Comparison of ENCODE assay signal across 9 mouse cellular contexts in genomic region chr7:34702718-34703351, GRCm38 (mm10). TPM values are rescaled to one million over a fixed set of nuclear protein-coding genes. Genes with fewer than 3 reads are reported as not detected.
DNase-seq lines count a peak whose midpoint lies in the region; ATAC-seq lines count a peak whose summit lies in the region.
"Had no signal": no experiment of that assay in that cellular context is flagged by ENCODE, and none has a peak within 500 bp of the region (broad histone marks: within the 10 kb centered on the region; RNA-seq: fewer than 3 reads in every experiment).

No protein-coding gene starts in this region.

- no peaks in the 10 kb centered on the region for H3K9me3 ChIP-seq in neural tube, embryonic 11.5 days (ENCODE audit: control insufficient read depth, low read length)

- no peak overlapping the region for H3K4me3 ChIP-seq in neural tube, embryonic 11.5 days (ENCODE audit: low read depth, low read length)

- no peak for ATAC-seq in neural tube, embryonic 11.5 days (ENCODE audit: insufficient read depth, low FRiP score, low TSS enrichment)
- ATAC-seq in megakaryocyte, adult 5-6 weeks (ENCODE audit: poor library complexity, severe bottlenecking) = no peak

- no peaks in the 10 kb centered on the region for H3K36me3 ChIP-seq in neural tube, embryonic 11.5 days (ENCODE audit: control insufficient read depth, insufficient read depth, low read length)
- H3K36me3 ChIP-seq: G1E had no signal

- H3K4me2 ChIP-seq in neural tube, embryonic 11.5 days (ENCODE audit: low read depth) = no peak overlapping the region

- no peak overlapping the region for H3K9ac ChIP-seq in neural tube, embryonic 11.5 days (ENCODE audit: low read length)

- H3K27me3 ChIP-seq in neural tube, embryonic 11.5 days (ENCODE audit: control insufficient read depth, insufficient read depth, low read length) = no peaks in the 10 kb centered on the region

- WGBS in neural tube, embryonic 11.5 days = 19% methylated on average over 11 of the region's 11 CpGs

- no peak overlapping the region for H3K27ac ChIP-seq in neural tube, embryonic 11.5 days (ENCODE audit: low read depth, low read length)

- peak; percentile 39 for DNase-seq in gastrocnemius, postnatal 10 days
- DNase-seq in gastrocnemius, postnatal 25 days = no peak
- peak; percentile 40 to 58 for DNase-seq in right cerebral cortex, postnatal 10 days (ENCODE audit: low spot score in 2 of 2)
- no peak for DNase-seq in right cerebral cortex, postnatal 14 days
- peak; percentile 84 for DNase-seq in forelimb bud, embryonic 11.5 days (ENCODE audit: low read depth, low spot score)
- peak; percentile 48 for DNase-seq in neural tube, embryonic 11.5 days (ENCODE audit: low spot score)
- no peak for DNase-seq in layer of hippocampus, postnatal 36 days

- H3K4me1 ChIP-seq in neural tube, embryonic 11.5 days (ENCODE audit: control insufficient read depth, insufficient read depth, low read length) = 0 out of 2 replicates have a peak, but pooled peaks cover 3% of the 10 kb centered on the region

RNA-seq across cellular contexts. Expression of gene Kctd15, which starts 46.3 kb away (rescaled TPM):
- 10 to 100 TPM; 37.0 to 37.2 TPM for total RNA-seq in gastrocnemius, postnatal 10 days (2021)
- total RNA-seq in gastrocnemius, postnatal 25 days (2021) = 10 to 100 TPM; 32.5 to 36.8 TPM
- 19.4 and 22.7 TPM in 2 replicates for polyA plus RNA-seq in neural tube, embryonic 11.5 days (2014; fragmentation: Nextera tagmentation; extraction: Ambion mirVana)
- total RNA-seq in megakaryocyte, adult 5-6 weeks (2015) = 0.30 TPM in 1 of 2 replicates, not detected in the other
- total RNA-seq in megakaryocyte, adult 5-6 weeks (2017) = 0.07 TPM in 1 of 2 replicates, not detected in the other
- 10 to 100 TPM; 12.2 to 14.2 TPM for total RNA-seq in layer of hippocampus, postnatal 36 days (2021)
- polyA plus RNA-seq: G1E had no signal

Comparison
In these comparisons a context has a peak if more than half of its experiments do, and no peak if none do; other contexts are left out.
1. DNase-seq: peak in gastrocnemius, postnatal 10 days (single experiment), right cerebral cortex, postnatal 10 days (2 of 2), forelimb bud, embryonic 11.5 days (single experiment) and neural tube, embryonic 11.5 days (single experiment); none in gastrocnemius, postnatal 25 days (single experiment), right cerebral cortex, postnatal 14 days (single experiment) and layer of hippocampus, postnatal 36 days (0 of 2).
2. RNA of gene Kctd15, which starts 46.3 kb away (total RNA-seq): 37.0 to 37.2 TPM in gastrocnemius, postnatal 10 days, 32.5 to 36.8 TPM in gastrocnemius, postnatal 25 days and 12.2 to 14.2 TPM in layer of hippocampus, postnatal 36 days; 0.07 to 0.30 TPM in megakaryocyte, adult 5-6 weeks; every median in the first group is over 10 times any median in the second.